Mouse (Mus musculus): Measurements from ENCODE around the gene Agl.

GRCm38 (mm10) chr3:116726807-116727206 lies 81.2 kb downstream of the Agl start:
- TF ChIP-seq CTCF (IDR thresholded peaks at IDR 0.05; ENCODE audit: low read depth) (no peak), EP300 (IDR thresholded peaks at IDR 0.05; ENCODE audit: low read depth) (no peak)

Data from liver, embryonic 14.5 days (tissue).